Mouse (Mus musculus) intestine, embryonic 14.5 days (tissue): ENCODE measurements around the gene Zbtb16. TPM values are rescaled to one million over a fixed set of nuclear protein-coding genes. Genes with fewer than 3 reads are reported as not detected.

Source experiments
- ATAC-seq: fragments of 200-750 bp; cut with Nextera tagmentation; replicated peaks from 2 replicates; pipeline ENCODE4 v1.8.0; 2017; ENCODE audit warnings: low read depth, moderate number of reproducible peaks, moderate TSS enrichment, moderate library complexity; ENCODE audit not compliant: low FRiP score, low TSS enrichment
- DNase-seq: peaks from one replicate; pipeline ENCODE4 v3.0.0-alpha.2; 2018; ENCODE audit warnings: low spot score
- H3K27ac ChIP-seq: fragments of 300-500 bp; sonication (generic); 2 replicates; pipeline ENCODE4 v1.5.1; 2014; ENCODE audit warnings: low read depth, mild to moderate bottlenecking, control low read depth
- H3K27me3 ChIP-seq: fragments of 300-500 bp; sonication (generic); replicated peaks from 2 replicates; pipeline ENCODE4 v1.6.1; 2014; ENCODE audit warnings: low read length, control low read depth; ENCODE audit not compliant: control insufficient read depth, insufficient read depth
- H3K36me3 ChIP-seq: fragments of 300-500 bp; sonication (generic); 2 replicates; pipeline ENCODE4 v1.6.1; 2014; ENCODE audit warnings: low read length, control low read depth; ENCODE audit not compliant: control insufficient read depth, insufficient read depth
- H3K4me1 ChIP-seq: fragments of 300-500 bp; sonication (generic); replicated peaks from 2 replicates; pipeline ENCODE4 v1.6.1; 2014; ENCODE audit warnings: low read length, control low read depth, mixed read lengths; ENCODE audit not compliant: control insufficient read depth, insufficient read depth
- H3K4me2 ChIP-seq: fragments of 300-500 bp; sonication (generic); 2 replicates; pipeline ENCODE4 v1.6.1; 2014; ENCODE audit warnings: low read length
- H3K4me3 ChIP-seq: fragments of 300-500 bp; sonication (generic); 2 replicates; pipeline ENCODE4 v1.5.1; 2014; ENCODE audit warnings: low read depth, low read length, control low read depth, mixed read lengths
- H3K9ac ChIP-seq: fragments of 300-500 bp; sonication (generic); 2 replicates; pipeline ENCODE4 v1.6.1; 2014; ENCODE audit warnings: mild to moderate bottlenecking, low read length
- H3K9me3 ChIP-seq: fragments of 300-500 bp; sonication (generic); 2 replicates; pipeline ENCODE4 v1.6.1; 2016; ENCODE audit warnings: low read length, control low read depth; ENCODE audit not compliant: control insufficient read depth
- WGBS: fragments of 180-500 bp; shearing (Covaris S2); extraction: QIAGEN DNeasy Blood & Tissue Kit; methylation state at CpG from one replicate; pipeline ENCODE4 v1.1.7; 2014; 5-methylcytosine and 5-hydroxymethylcytosine counted together
- polyA plus RNA-seq: library from polyadenylated mRNA; unstranded; fragments of >200 nt; fragmentation: Nextera tagmentation; extraction: Ambion mirVana; gene quantifications from 2 replicates; pipeline ENCODE4 v1.2.1, GENCODE M21; 2014

Zbtb16 gene
- polyA plus RNA-seq, 1 experiment from 2014 or later, result 2.4 TPM

GRCm38 (mm10) chr9:48761175-48761556, 74.9 kb downstream of the Zbtb16 start:
- Histone ChIP-seq H3K9me3 (no peaks in the 10 kb centered on the region), H3K27me3 (no peaks in the 10 kb centered on the region), H3K27ac (peak overlapping the region; percentile 67), H3K4me2 (peak overlapping the region; percentile 7; the same call in 1 of the 2 replicates), H3K9ac (no peak overlapping the region), H3K36me3 (no peaks in the 10 kb centered on the region), H3K4me1 (peaks cover 38% of the 10 kb centered on the region), H3K4me3 (no peak overlapping the region)
- no peak for DNase-seq
- ATAC-seq, result no peak
- WGBS, result 48% methylated on average over 8 of the region's 8 CpGs

GRCm38 (mm10) chr9:48760449-48761174, 75.4 kb downstream of the Zbtb16 start:
- Histone ChIP-seq H3K36me3 (no peaks in the 10 kb centered on the region), H3K27ac (peak overlapping the region; percentile 67), H3K27me3 (no peaks in the 10 kb centered on the region), H3K4me2 (peak overlapping the region; percentile 7; the same call in 1 of the 2 replicates), H3K4me1 (peaks cover 42% of the 10 kb centered on the region), H3K4me3 (no peak overlapping the region), H3K9ac (no peak overlapping the region), H3K9me3 (no peaks in the 10 kb centered on the region)
- DNase-seq (peak; percentile 73), ATAC-seq (peak; percentile 74)
- WGBS, result 24% methylated on average over 13 of the region's 13 CpGs

GRCm38 (mm10) chr9:48759098-48759497, 76.9 kb downstream of the Zbtb16 start:
- no peaks in the 10 kb centered on the region for H3K36me3 ChIP-seq
- H3K9ac ChIP-seq, result no peak overlapping the region
- no peak overlapping the region for H3K4me3 ChIP-seq
- ATAC-seq, result no peak
- DNase-seq, result no peak
- H3K4me2 ChIP-seq, result no peak overlapping the region
- H3K27me3 ChIP-seq, result no peaks in the 10 kb centered on the region
- no peaks in the 10 kb centered on the region for H3K9me3 ChIP-seq
- WGBS, result 86% methylated on average over 4 of the region's 4 CpGs
- no peak overlapping the region for H3K27ac ChIP-seq
- H3K4me1 ChIP-seq, result peaks cover 44% of the 10 kb centered on the region

GRCm38 (mm10) chr9:48757650-48758580, 78.1 kb downstream of the Zbtb16 start:
- no peak for DNase-seq
- Histone ChIP-seq H3K27ac (no peak overlapping the region), H3K4me1 (peaks cover 44% of the 10 kb centered on the region), H3K4me3 (no peak overlapping the region), H3K4me2 (peak overlapping the region; percentile 5; the same call in 1 of the 2 replicates), H3K36me3 (no peaks in the 10 kb centered on the region), H3K9ac (no peak overlapping the region), H3K9me3 (no peaks in the 10 kb centered on the region), H3K27me3 (no peaks in the 10 kb centered on the region)
- ATAC-seq, result no peak
- WGBS, result 21% methylated on average over 13 of the region's 13 CpGs

GRCm38 (mm10) chr9:48756261-48756812, 79.7 kb downstream of the Zbtb16 start:
- Histone ChIP-seq H3K27me3 (no peaks in the 10 kb centered on the region), H3K9ac (no peak overlapping the region), H3K4me3 (no peak overlapping the region), H3K9me3 (no peaks in the 10 kb centered on the region), H3K4me2 (no peak overlapping the region), H3K36me3 (no peaks in the 10 kb centered on the region), H3K27ac (no peak overlapping the region), H3K4me1 (peaks cover 44% of the 10 kb centered on the region)
- ATAC-seq, result no peak
- 49% methylated on average over 10 of the region's 10 CpGs for WGBS
- no peak for DNase-seq

GRCm38 (mm10) chr9:48755438-48756070, 80.5 kb downstream of the Zbtb16 start:
- H3K4me2 ChIP-seq, result no peak overlapping the region
- H3K9me3 ChIP-seq, result no peaks in the 10 kb centered on the region
- no peak overlapping the region for H3K27ac ChIP-seq
- H3K27me3 ChIP-seq, result no peaks in the 10 kb centered on the region
- peaks cover 37% of the 10 kb centered on the region for H3K4me1 ChIP-seq
- H3K4me3 ChIP-seq, result no peak overlapping the region
- no peaks in the 10 kb centered on the region for H3K36me3 ChIP-seq
- 39% methylated on average over 9 of the region's 9 CpGs for WGBS
- DNase-seq, result no peak
- H3K9ac ChIP-seq, result no peak overlapping the region
- ATAC-seq, result no peak

GRCm38 (mm10) chr9:48754418-48754817, 81.6 kb downstream of the Zbtb16 start:
- H3K27ac ChIP-seq, result no peak overlapping the region
- no peak overlapping the region for H3K4me2 ChIP-seq
- DNase-seq (no peak), ATAC-seq (no peak)
- H3K27me3 ChIP-seq, result no peaks in the 10 kb centered on the region
- H3K4me3 ChIP-seq, result no peak overlapping the region
- no peaks in the 10 kb centered on the region for H3K9me3 ChIP-seq
- H3K4me1 ChIP-seq, result peaks cover 29% of the 10 kb centered on the region
- 87% methylated on average over 6 of the region's 6 CpGs for WGBS
- no peaks in the 10 kb centered on the region for H3K36me3 ChIP-seq
- H3K9ac ChIP-seq, result no peak overlapping the region

GRCm38 (mm10) chr9:48753881-48754280, 82.1 kb downstream of the Zbtb16 start:
- Histone ChIP-seq H3K9ac (no peak overlapping the region), H3K4me2 (no peak overlapping the region), H3K36me3 (no peaks in the 10 kb centered on the region), H3K27ac (no peak overlapping the region), H3K4me1 (peaks cover 29% of the 10 kb centered on the region), H3K4me3 (no peak overlapping the region), H3K27me3 (no peaks in the 10 kb centered on the region), H3K9me3 (no peaks in the 10 kb centered on the region)
- DNase-seq (no peak), ATAC-seq (no peak)
- 88% methylated on average over 6 of the region's 6 CpGs for WGBS
